Mouse (Mus musculus): ENCODE measurements around the gene E430018J23Rik. TPM values are rescaled to one million over a fixed set of nuclear protein-coding genes. Genes with fewer than 3 reads are reported as not detected.
"Not testable (repeated sequence)": the region's sequence is repeated elsewhere in the genome, so short reads cannot be mapped to it uniquely, and the experiment has no call there.

Gene E430018J23Rik
- polyA plus RNA-seq, 1 experiment = 7.6 TPM

DNA sequence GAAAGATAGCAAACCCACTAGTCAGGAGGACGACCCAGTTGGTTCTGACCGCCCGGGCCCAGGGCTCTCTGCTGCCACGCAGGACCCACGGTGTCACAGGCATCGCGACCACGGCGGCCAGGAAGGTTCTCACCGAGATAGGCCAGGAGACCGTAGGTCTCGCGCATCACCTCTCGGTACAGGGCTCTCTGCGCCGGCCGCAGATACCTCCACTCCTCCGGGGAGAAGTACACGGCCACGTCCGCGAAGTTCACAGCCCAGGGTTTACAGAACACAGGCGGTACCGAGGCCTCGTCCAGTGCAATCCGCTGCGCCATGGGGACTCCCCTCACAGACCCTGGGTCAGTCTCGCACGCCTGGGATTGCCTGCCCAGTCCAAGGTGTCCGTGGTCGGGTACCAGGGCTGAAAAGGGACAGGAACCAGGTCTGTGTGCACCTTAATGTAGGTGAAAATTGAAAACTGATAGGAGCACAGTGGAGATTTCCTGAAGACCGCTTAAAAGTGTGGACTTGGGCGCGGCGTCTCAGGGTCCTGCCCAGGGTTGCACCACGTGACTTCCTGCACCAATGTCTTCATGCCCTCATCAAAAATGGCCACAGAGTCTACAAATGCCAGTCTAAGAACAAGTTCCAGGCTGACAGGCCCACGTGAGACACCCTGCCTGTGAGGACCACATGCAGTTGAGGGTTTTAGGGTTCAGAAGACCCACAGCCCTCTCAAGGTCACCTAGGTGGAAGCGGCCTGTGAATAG is 6.6 kb downstream of the E430018J23Rik start, which contains the start of gene 9130019O22Rik:
Gene 9130019O22Rik, minus strand, starts transcription at position 526 of the 752 bp plus-strand sequence.
- peak; percentile 86 for DNase-seq
- Histone ChIP-seq H3K4me3 (replicated peaks; ENCODE audit: extremely low read depth, low read depth, low read length) (peak within 1 kb of the TSS; percentile 83), H3K4me1 (ENCODE audit: control insufficient read depth, insufficient read depth, low read length) (no peaks in the 10 kb centered on the region)
- TF ChIP-seq POLR2A (IDR thresholded peaks at IDR 0.05; ENCODE audit: borderline replicate concordance, extremely low read depth, low read depth, low read length) (peak; percentile 72; the same call in 1 of the 2 replicates), CTCF (IDR thresholded peaks at IDR 0.05; ENCODE audit: insufficient read depth, low read length) (no peak)
- 9% methylated on average over 38 of the region's 38 CpGs for WGBS

DNA sequence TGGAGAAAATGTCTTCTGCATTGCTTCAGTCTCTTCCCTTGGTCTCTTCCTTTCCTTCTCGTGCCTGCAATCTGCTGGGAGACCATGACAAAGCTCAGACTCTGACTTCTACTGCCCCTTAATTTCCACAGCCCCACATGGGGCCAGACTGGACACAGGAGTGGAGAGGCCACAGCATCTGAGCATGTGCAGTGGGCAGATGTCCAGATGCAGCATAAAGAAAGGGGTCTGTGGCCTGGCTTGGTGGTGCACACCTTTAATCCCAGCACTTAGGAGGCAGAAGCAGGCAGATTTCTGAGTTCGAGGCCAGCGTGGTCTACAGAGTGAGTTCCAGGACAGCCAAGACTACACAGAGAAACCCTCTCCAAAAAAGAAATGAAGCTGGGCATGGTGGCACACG is 7.9 kb downstream of the E430018J23Rik start:
- not testable (repeated sequence) for H3K4me3 ChIP-seq (replicated peaks; ENCODE audit: extremely low read depth, low read depth, low read length); H3K4me1 ChIP-seq (ENCODE audit: control insufficient read depth, insufficient read depth, low read length); DNase-seq
- WGBS = 95% methylated on average over 4 of the region's 4 CpGs

DNA sequence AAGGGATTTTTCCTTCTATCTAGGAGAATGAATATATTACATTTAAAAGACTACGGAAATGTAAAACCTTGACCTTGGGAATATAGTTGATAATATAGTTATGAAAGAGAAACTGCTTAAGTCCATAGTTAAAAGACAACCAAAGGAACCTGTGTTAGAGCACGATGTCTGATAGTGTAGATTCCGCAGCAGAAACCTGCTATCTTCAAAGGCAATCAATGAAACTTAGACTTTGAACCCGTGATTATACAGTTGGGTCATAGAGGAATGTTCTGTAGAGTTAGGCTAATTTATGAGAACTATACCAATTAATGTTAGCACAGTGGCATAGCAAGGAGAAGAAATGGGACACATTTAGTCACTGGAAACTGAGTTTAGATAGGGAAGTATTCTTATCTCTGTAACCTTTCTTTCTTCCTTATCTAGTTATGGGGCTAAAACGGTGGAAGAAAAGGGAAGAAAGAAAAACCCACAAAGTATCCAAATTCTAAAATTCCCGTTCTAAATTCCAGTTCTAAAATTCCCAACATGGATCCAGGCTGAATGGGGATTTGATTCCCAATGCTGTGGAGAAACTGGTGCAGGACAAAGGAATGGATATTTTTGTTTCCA is 15.0 kb downstream of the E430018J23Rik start:
- DNase-seq = no peak
- TF ChIP-seq POLR2A (IDR thresholded peaks at IDR 0.05; ENCODE audit: borderline replicate concordance, extremely low read depth, low read depth, low read length) (no peak), CTCF (IDR thresholded peaks at IDR 0.05; ENCODE audit: insufficient read depth, low read length) (no peak)
- Histone ChIP-seq H3K4me3 (replicated peaks; ENCODE audit: extremely low read depth, low read depth, low read length) (no peak overlapping the region), H3K4me1 (ENCODE audit: control insufficient read depth, insufficient read depth, low read length) (peaks cover 4% of the 10 kb centered on the region)
- WGBS = 69% methylated on average over 6 of the region's 6 CpGs

DNA sequence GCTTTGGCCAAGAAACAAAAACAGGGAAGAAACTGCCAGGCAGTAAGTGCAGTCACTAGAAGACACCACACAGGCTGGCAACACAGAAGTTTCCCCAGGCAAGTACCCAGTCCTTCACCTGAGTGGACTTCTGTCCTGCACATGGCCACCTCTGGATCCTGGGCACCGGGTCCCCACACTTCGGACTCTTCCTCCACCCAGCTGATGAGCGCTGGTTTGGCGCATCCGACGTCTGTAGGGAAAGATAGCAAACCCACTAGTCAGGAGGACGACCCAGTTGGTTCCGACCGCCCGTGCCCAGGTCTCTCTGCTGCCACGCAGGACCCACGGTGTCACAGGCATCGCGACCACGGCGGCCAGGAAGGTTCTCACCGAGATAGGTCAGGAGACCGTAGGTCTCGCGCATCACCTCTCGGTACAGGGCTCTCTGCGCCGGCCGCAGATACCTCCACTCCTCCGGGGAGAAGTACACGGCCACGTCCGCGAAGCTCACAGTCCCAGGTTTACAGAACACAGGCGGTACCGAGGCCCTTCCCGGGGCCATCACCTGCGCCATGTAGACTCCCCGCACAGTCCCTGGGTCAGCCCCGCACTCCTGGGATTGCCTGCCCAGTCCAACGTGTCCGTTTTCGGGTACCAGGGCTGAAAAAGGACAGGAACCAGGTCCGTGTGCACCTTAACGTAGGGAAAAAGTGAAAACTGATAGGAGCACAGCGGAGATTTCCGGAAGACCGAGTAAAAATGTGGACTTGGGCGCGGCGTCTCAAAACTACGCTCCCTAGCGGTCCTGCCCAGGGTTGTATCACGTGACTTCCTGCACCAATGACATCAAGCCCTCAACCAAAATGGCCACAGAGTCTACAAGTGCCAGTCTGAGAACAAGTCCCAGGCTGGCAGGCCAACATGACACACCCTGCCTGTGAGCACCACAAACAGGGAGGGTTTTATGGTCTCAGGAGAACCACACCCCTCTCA is 17.9 kb downstream of the E430018J23Rik start, which contains the start of gene Zfp747:
Gene Zfp747, minus strand, starts transcription at position 780 of the 975 bp plus-strand sequence.
- TF ChIP-seq POLR2A (IDR thresholded peaks at IDR 0.05; ENCODE audit: borderline replicate concordance, extremely low read depth, low read depth, low read length) = peak; percentile 88; the same call in 1 of the 2 replicates
- TF ChIP-seq CTCF (IDR thresholded peaks at IDR 0.05; ENCODE audit: insufficient read depth, low read length) = peak; percentile 61; the same call in 1 of the 2 replicates
- not testable (repeated sequence) for H3K4me1 ChIP-seq (ENCODE audit: control insufficient read depth, insufficient read depth, low read length)
- under 1% methylated on average over 49 of the region's 49 CpGs for WGBS

DNA sequence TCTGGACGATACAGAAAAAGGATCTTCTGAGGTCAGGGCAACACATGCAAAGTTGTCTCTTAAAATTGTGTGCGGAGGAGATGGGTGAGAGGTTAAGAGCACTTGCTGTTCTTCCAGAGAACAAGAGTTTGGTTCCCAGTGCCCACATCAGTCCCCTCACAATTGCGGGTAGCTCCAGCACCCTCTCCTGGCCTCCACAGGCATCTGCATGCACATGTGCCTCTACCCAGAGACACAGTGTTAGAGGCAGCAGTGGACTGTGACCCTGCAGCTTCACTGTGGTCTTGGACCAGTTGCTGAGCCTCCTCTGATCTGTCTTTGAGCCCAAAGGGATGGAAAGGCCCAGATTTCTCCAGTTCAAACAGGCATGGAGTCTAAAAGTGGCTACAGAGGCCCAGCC is 21.6 kb downstream of the E430018J23Rik start:
- not testable (repeated sequence) for H3K4me1 ChIP-seq (ENCODE audit: control insufficient read depth, insufficient read depth, low read length); DNase-seq; H3K4me3 ChIP-seq (replicated peaks; ENCODE audit: extremely low read depth, low read depth, low read length)
- TF ChIP-seq CTCF (IDR thresholded peaks at IDR 0.05; ENCODE audit: insufficient read depth, low read length) = peak; percentile 16; the same call in 1 of the 2 replicates
- WGBS = 82% methylated on average over 3 of the region's 3 CpGs

More for the DNA sequence above, 17.9 kb downstream of the E430018J23Rik start, which contains the start of gene Zfp747:
- peak; percentile 93 for DNase-seq
- H3K4me3 ChIP-seq (replicated peaks; ENCODE audit: extremely low read depth, low read depth, low read length) = peak within 1 kb of the TSS; percentile 97

DNA sequence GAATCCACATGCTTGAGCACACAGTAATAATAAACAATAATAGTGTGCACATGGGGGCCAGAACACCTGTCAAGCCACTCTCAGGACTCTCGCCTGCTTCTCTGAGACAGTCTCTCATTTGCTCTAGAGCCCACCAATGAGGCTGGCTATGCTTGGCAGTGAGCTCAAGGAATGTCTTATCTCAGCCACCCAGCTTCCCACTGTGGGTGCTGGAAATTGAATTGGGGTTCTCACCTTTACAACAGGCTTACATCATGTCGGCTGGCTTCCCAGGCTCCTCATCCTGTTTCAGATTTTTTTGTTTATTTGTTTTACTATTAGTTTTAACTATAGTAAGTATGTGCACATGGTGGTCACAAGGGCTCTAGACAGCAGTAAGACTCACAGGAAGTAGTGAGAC is 22.2 kb downstream of the E430018J23Rik start:
- H3K4me1 ChIP-seq (ENCODE audit: control insufficient read depth, insufficient read depth, low read length) = peaks cover 4% of the 10 kb centered on the region
- DNase-seq = no peak
- TF ChIP-seq POLR2A (IDR thresholded peaks at IDR 0.05; ENCODE audit: borderline replicate concordance, extremely low read depth, low read depth, low read length) = no peak
- no peak for TF ChIP-seq CTCF (IDR thresholded peaks at IDR 0.05; ENCODE audit: insufficient read depth, low read length)
- no peak overlapping the region for H3K4me3 ChIP-seq (replicated peaks; ENCODE audit: extremely low read depth, low read depth, low read length)
- 58% methylated on average over 2 of the region's 2 CpGs for WGBS

DNA sequence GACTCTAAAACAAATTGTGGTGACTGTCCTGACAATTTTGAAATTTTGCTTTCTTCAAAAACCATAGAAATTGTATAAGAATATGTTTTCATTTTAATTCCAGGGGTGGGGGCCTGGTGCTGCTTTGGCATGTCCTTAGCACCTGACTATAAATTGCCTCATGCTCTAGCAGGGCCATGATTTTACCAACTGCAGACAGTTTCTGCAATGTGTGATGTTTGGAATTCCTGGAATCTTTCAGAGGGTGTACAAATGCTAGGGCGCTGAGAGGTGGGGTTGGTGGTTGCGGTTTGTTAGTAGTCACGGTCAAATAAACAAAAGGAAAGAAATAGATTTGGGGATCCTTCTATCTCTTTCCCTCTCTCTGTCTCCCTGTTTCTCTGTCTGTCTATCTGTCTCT is 27.2 kb downstream of the E430018J23Rik start:
- no peaks in the 10 kb centered on the region; the same call in 1 of the 2 replicates for H3K4me1 ChIP-seq (ENCODE audit: control insufficient read depth, insufficient read depth, low read length)
- WGBS = 69% methylated on average over 3 of the region's 3 CpGs
- TF ChIP-seq CTCF (IDR thresholded peaks at IDR 0.05; ENCODE audit: insufficient read depth, low read length) = no peak
- H3K4me3 ChIP-seq (replicated peaks; ENCODE audit: extremely low read depth, low read depth, low read length) = no peak overlapping the region
- no peak for DNase-seq

DNA sequence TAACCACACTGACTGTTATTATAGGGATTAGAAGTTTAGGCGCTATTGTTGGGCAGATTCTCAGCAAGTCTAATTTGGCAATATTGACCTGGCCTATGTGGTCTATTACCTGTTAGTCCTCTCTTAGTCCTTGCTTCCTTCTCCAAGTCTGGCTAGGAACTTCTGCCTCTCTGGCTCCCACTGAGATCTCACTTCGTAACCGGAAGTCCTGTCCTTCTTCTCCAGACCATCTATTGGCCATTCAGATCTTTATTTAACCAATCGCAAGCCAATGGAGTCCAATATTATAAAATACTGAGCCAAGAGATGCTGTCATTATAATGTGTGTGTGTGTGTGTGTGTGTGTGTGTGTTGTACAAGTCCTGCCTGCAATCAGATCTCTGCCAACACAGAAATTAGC is 29.3 kb downstream of the E430018J23Rik start:
- no peak for DNase-seq
- H3K4me1 ChIP-seq (ENCODE audit: control insufficient read depth, insufficient read depth, low read length) = no peaks in the 10 kb centered on the region; the same call in 1 of the 2 replicates

DNA sequence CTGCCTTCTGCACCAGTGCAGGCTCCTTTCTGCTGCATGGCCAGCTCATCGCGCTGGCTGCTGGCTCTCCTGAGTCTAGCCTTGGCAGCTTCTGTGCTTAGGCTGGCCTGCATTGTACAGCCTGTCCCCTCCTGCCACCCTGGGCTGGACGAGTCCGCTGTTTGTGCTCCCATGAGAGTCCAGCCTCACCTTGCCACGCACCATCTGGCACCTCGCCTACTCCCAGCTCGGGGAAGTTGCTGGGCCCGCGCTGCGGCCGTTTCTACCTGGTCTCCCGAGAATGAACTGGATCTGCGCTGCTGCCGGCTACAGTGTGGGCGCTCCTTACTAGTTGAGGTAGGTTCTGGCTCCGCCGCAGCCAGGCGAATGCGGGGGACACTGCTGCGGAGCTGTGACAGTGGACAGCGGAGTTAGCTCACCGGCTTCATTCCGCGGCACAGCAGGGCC is 29.9 kb downstream of the E430018J23Rik start:
- H3K4me1 ChIP-seq (ENCODE audit: control insufficient read depth, insufficient read depth, low read length) = no peaks in the 10 kb centered on the region; the same call in 1 of the 2 replicates
- H3K4me3 ChIP-seq (replicated peaks; ENCODE audit: extremely low read depth, low read depth, low read length) = peak overlapping the region; percentile 9
- WGBS = 8% methylated on average over 24 of the region's 24 CpGs
- TF ChIP-seq POLR2A (IDR thresholded peaks at IDR 0.05; ENCODE audit: borderline replicate concordance, extremely low read depth, low read depth, low read length) = no peak
- TF ChIP-seq CTCF (IDR thresholded peaks at IDR 0.05; ENCODE audit: insufficient read depth, low read length) = no peak
- peak; percentile 47 for DNase-seq

More for the DNA sequence above, 29.3 kb downstream of the E430018J23Rik start:
- TF ChIP-seq POLR2A (IDR thresholded peaks at IDR 0.05; ENCODE audit: borderline replicate concordance, extremely low read depth, low read depth, low read length) (no peak), CTCF (IDR thresholded peaks at IDR 0.05; ENCODE audit: insufficient read depth, low read length) (no peak)
- WGBS = 64% methylated on average over 4 of the region's 4 CpGs
- peak overlapping the region; percentile 43 for H3K4me3 ChIP-seq (replicated peaks; ENCODE audit: extremely low read depth, low read depth, low read length)
